Mouse (Mus musculus): ENCODE data around the gene Ccn1. TPM values are rescaled to one million over a fixed set of nuclear protein-coding genes. Genes with fewer than 3 reads are reported as not detected.

The Ccn1 gene
- polyA plus RNA-seq, 1 experiment from 2014 or later, result 10.2 TPM

GRCm38 (mm10) chr3:145632888-145633287, 16.9 kb downstream of the Ccn1 start:
- Histone ChIP-seq H3K27ac (no peak overlapping the region), H3K4me3 (replicated peaks) (no peak overlapping the region), H3K9ac (replicated peaks) (no peak overlapping the region), H3K4me2 (replicated peaks) (no peak overlapping the region), H3K27me3 (no peaks in the 10 kb centered on the region; the same call in 1 of the 2 replicates), H3K4me1 (replicated peaks) (no peaks in the 10 kb centered on the region), H3K9me3 (no peaks in the 10 kb centered on the region), H3K36me3 (no peaks in the 10 kb centered on the region)
- no peak for ATAC-seq
- WGBS, result 18% methylated on average over 6 of the region's 6 CpGs

DNA sequence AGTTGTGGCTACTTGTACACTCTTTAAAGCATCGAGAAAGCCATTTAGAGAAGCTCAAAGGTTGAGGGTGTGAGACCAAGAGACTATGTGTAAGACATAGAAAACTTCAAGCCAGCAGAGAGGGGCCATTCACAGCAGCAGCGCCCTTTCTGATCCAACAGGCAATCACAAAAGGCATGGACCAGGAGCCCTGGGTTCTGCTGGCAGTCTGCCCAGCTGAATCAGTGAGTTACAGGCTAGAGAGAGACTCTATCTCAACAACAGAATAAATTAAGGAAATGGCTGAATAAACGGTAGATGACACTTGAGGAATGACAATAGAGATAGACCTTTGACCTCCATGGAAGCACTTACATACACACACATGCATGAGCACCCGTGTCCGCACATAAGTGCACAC, 21.1 kb downstream of the Ccn1 start:
- no peaks in the 10 kb centered on the region for H3K9me3 ChIP-seq
- no peak overlapping the region for H3K4me2 ChIP-seq (replicated peaks)
- H3K4me1 ChIP-seq (replicated peaks), result no peaks in the 10 kb centered on the region
- H3K27ac ChIP-seq, result no peak overlapping the region
- H3K27me3 ChIP-seq, result no peaks in the 10 kb centered on the region
- peak; percentile 12; the same call in 1 of the 2 replicates for ATAC-seq
- WGBS, result 62% methylated on average over 5 of the region's 5 CpGs
- H3K4me3 ChIP-seq (replicated peaks), result no peak overlapping the region
- H3K36me3 ChIP-seq, result no peaks in the 10 kb centered on the region
- no peak overlapping the region for H3K9ac ChIP-seq (replicated peaks)

- no peak overlapping the region for H3K9ac ChIP-seq (replicated peaks)
- ATAC-seq, result no peak; the same call in 1 of the 2 replicates
- WGBS, result 72% methylated on average over 3 of the region's 3 CpGs
- no peak overlapping the region for H3K4me3 ChIP-seq (replicated peaks)
- H3K36me3 ChIP-seq, result no peaks in the 10 kb centered on the region
- H3K4me1 ChIP-seq (replicated peaks), result no peaks in the 10 kb centered on the region
- H3K9me3 ChIP-seq, result no peaks in the 10 kb centered on the region
- H3K27ac ChIP-seq, result no peak overlapping the region
- no peaks in the 10 kb centered on the region for H3K27me3 ChIP-seq
- H3K4me2 ChIP-seq (replicated peaks), result no peak overlapping the region
Measured at GRCm38 (mm10) chr3:145627830-145628229, 22.0 kb downstream of the Ccn1 start.

DNA sequence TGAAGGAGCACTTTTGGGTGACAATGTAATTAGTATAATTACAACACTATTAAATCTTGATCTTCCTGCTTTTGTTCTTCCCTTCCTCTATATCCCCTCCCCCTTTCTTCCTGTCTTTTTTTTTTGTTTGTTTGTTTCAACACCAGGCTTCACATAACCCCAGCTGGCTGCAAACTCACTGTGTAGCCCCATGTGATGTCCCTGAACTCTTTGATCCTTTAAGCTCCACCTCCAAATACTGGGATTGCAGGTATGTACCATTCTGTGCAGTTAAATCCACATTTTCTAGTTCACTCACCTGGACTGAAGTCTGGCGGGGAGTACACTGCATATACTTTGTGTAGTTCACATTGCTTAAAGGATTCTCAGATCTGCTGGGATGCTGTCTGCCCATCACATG, 23.7 kb downstream of the Ccn1 start:
- H3K4me3 ChIP-seq (replicated peaks), result no peak overlapping the region
- no peak overlapping the region for H3K27ac ChIP-seq
- H3K36me3 ChIP-seq, result no peaks in the 10 kb centered on the region
- H3K4me2 ChIP-seq (replicated peaks), result no peak overlapping the region
- H3K4me1 ChIP-seq (replicated peaks), result no peaks in the 10 kb centered on the region
- H3K27me3 ChIP-seq, result no peaks in the 10 kb centered on the region
- no peak for ATAC-seq
- no peak overlapping the region for H3K9ac ChIP-seq (replicated peaks)
- WGBS, result 88% methylated on average over 1 of the region's 1 CpGs
- no peaks in the 10 kb centered on the region for H3K9me3 ChIP-seq

DNA sequence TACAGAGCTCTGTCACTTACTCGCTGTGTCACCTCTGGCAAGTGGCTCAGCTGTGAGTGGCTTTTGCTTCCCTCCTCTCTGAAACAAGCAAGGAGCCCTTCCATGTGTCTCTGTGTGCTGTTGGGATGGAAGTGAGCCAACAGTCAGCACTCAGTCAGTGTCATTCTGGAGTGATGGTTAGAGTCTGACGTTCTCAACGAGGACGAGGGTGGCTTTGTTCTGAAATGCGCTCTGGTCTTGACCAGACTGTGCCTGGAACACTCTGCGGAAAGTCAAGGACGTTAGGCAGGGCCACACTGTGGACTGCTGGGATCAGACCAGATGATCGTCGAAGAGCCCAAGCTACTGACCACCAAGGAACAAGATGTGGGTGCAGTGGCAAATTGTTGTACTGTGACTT, 24.2 kb downstream of the Ccn1 start:
- Histone ChIP-seq H3K9me3 (no peaks in the 10 kb centered on the region), H3K9ac (replicated peaks) (no peak overlapping the region), H3K4me1 (replicated peaks) (no peaks in the 10 kb centered on the region), H3K27ac (no peak overlapping the region), H3K36me3 (no peaks in the 10 kb centered on the region), H3K4me3 (replicated peaks) (no peak overlapping the region), H3K27me3 (no peaks in the 10 kb centered on the region), H3K4me2 (replicated peaks) (no peak overlapping the region)
- no peak for ATAC-seq
- WGBS, result 87% methylated on average over 9 of the region's 9 CpGs

DNA sequence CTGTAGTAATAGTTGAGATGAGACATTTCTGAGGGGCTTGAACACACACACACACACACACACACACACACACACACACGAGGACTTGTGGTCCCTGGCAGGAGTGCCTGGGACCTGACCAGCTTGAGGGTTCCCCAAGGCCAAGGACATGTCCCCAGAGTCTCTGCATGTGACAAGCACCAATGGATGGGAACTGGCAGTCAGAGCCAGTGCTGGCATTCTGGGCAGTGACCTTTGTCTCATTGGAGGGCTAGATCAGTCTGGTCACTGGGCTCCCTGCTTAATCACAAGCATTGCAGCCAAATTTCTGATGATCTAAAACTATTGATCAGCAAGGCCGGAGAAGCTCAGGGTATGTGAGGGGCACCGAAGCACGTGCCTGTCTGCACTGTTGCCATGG, 25.0 kb downstream of the Ccn1 start:
- Histone ChIP-seq H3K9ac (replicated peaks) (no peak overlapping the region), H3K27me3 (no peaks in the 10 kb centered on the region), H3K27ac (no peak overlapping the region), H3K4me3 (replicated peaks) (no peak overlapping the region), H3K36me3 (no peaks in the 10 kb centered on the region), H3K4me2 (replicated peaks) (no peak overlapping the region), H3K9me3 (no peaks in the 10 kb centered on the region), H3K4me1 (replicated peaks) (no peaks in the 10 kb centered on the region)
- ATAC-seq, result no peak
- 84% methylated on average over 4 of the region's 4 CpGs for WGBS

DNA sequence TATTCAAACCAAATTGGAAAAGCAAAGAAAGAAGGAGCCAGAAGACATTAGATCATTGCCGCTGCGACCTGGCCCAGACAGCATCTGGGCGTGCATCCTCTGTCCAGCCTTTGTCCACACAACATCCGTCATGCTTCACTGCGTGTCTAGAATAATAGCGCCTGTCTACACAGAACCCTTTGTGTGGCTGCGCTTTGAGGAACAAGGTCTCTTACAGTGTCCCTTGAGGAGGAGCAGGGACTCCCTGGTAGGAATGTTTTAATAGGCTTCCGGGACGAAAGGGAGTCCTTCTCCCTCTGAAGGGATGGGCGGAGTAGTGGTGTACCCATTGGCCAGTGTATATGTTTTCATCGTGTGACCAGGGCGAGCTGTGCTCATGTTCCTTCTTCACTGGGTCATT, 26.7 kb downstream of the Ccn1 start:
- 75% methylated on average over 12 of the region's 12 CpGs for WGBS
- Histone ChIP-seq H3K4me1 (replicated peaks) (no peaks in the 10 kb centered on the region), H3K9ac (replicated peaks) (no peak overlapping the region), H3K9me3 (no peaks in the 10 kb centered on the region), H3K4me3 (replicated peaks) (no peak overlapping the region), H3K27ac (no peak overlapping the region), H3K27me3 (no peaks in the 10 kb centered on the region), H3K36me3 (no peaks in the 10 kb centered on the region), H3K4me2 (replicated peaks) (no peak overlapping the region)
- peak; percentile 55 for ATAC-seq

DNA sequence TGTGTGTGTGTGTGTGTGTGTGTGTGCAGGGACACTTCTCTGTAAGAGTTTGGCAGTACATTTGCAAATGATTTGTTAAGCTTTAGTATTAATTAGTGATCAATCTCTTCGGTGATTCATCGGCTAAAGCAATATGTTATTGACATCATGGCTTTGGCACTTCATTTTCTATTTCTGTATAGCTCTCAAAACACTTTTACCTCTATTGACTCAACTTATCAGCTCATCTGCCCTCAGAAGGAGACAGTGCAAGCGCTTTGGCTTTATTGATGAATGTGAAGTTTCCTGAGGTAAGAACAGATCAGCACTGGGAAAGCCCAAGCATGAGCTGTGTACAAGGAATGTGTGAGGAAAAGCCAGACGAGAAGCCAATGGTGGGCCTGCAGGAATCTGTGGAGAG, 28.6 kb downstream of the Ccn1 start:
- Histone ChIP-seq H3K9me3 (no peaks in the 10 kb centered on the region), H3K27me3 (no peaks in the 10 kb centered on the region), H3K4me3 (replicated peaks) (no peak overlapping the region), H3K36me3 (no peaks in the 10 kb centered on the region), H3K9ac (replicated peaks) (no peak overlapping the region), H3K27ac (no peak overlapping the region), H3K4me2 (replicated peaks) (no peak overlapping the region), H3K4me1 (replicated peaks) (no peaks in the 10 kb centered on the region)
- no peak for ATAC-seq
- 92% methylated on average over 4 of the region's 4 CpGs for WGBS

- Histone ChIP-seq H3K4me3 (replicated peaks) (no peak overlapping the region), H3K9me3 (no peaks in the 10 kb centered on the region), H3K4me2 (replicated peaks) (no peak overlapping the region), H3K4me1 (replicated peaks) (peaks cover 7% of the 10 kb centered on the region), H3K9ac (replicated peaks) (no peak overlapping the region), H3K27me3 (no peaks in the 10 kb centered on the region), H3K27ac (no peak overlapping the region), H3K36me3 (no peaks in the 10 kb centered on the region)
- 94% methylated on average over 17 of the region's 17 CpGs for WGBS
- no peak for ATAC-seq
Measured at GRCm38 (mm10) chr3:145619621-145620365, 30.0 kb downstream of the Ccn1 start.

- H3K27me3 ChIP-seq, result 0 out of 2 replicates have a peak, but pooled peaks cover 7% of the 10 kb centered on the region
- WGBS, result 83% methylated on average over 9 of the region's 9 CpGs
- H3K4me1 ChIP-seq (replicated peaks), result peaks cover 16% of the 10 kb centered on the region
- no peak overlapping the region for H3K9ac ChIP-seq (replicated peaks)
- no peak overlapping the region for H3K4me2 ChIP-seq (replicated peaks)
- no peaks in the 10 kb centered on the region for H3K36me3 ChIP-seq
- no peaks in the 10 kb centered on the region for H3K9me3 ChIP-seq
- no peak overlapping the region for H3K27ac ChIP-seq
- no peak for ATAC-seq
- no peak overlapping the region for H3K4me3 ChIP-seq (replicated peaks)
Measured at GRCm38 (mm10) chr3:145618299-145618698, 31.5 kb downstream of the Ccn1 start.

DNA sequence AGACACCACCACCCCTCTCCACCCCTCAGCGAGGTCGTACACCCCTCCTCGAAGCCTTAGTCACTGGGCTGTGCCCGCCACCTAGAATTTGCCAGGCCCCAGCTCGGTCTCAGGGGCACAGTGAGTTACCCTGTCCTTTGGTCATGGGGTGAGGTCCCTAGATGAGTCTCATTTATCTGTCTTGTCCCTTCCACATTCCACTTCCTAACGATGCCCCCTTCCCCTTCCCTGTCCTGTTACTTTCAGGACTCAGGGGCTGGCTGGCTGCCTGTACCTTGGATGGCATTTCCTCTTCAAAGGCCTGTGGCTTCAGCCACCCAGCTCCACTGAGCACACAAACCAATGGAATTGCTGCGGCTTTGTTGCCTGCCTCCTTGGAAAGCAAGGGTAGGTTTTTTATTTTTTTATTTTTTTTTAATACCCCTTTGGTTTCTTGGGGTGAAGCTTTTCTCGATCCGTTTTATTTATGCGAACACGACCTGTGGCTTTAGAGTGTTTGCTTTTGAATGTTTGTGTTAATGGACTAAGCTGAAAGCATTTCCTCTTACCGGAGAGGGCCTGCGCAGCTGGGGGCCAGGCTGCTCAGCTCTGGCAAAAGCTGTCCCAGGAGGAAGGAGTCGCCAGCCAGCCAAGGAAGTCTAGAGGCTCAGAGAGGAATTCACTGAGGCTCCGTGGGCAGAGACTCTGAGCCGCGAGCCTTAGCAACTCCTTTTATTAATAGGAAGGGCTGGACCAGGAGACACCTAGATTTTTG, 35.2 kb downstream of the Ccn1 start:
- 17% methylated on average over 17 of the region's 17 CpGs for WGBS

DNA sequence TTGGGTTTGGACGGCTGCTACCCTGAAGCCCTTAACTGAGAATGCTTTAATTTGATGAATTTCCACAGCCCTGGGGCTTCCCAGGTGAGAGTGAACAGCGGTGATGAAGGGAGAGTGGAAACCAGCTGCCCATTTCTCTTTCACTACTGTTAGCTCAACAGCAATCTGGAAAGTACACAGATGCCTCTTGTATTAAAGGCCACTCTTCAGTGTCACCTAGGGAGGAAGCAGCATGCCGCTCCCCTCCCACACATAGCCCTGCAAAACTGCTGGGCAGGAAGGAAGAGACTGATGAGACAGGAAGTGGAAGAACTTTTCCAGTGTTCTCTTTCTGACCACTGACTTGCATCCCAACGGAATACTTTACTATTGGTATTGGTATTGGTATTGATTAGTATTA, 36.5 kb downstream of the Ccn1 start:
- Histone ChIP-seq H3K27me3 (0 out of 2 replicates have a peak, but pooled peaks cover 9% of the 10 kb centered on the region), H3K4me2 (replicated peaks) (no peak overlapping the region), H3K4me3 (replicated peaks) (no peak overlapping the region), H3K4me1 (replicated peaks) (peaks cover 16% of the 10 kb centered on the region), H3K27ac (no peak overlapping the region), H3K9ac (replicated peaks) (no peak overlapping the region), H3K9me3 (no peaks in the 10 kb centered on the region), H3K36me3 (no peaks in the 10 kb centered on the region)
- ATAC-seq, result no peak
- WGBS, result 84% methylated on average over 4 of the region's 4 CpGs

More for the DNA sequence above, 35.2 kb downstream of the Ccn1 start:
- Histone ChIP-seq H3K9ac (replicated peaks) (peak overlapping the region; percentile 26; the same call in 1 of the 2 replicates), H3K4me3 (replicated peaks) (no peak overlapping the region), H3K27me3 (0 out of 2 replicates have a peak, but pooled peaks cover 9% of the 10 kb centered on the region), H3K4me1 (replicated peaks) (peaks cover 16% of the 10 kb centered on the region), H3K9me3 (no peaks in the 10 kb centered on the region), H3K4me2 (replicated peaks) (peak overlapping the region; percentile 19), H3K27ac (peak overlapping the region; percentile 25; the same call in 1 of the 2 replicates), H3K36me3 (no peaks in the 10 kb centered on the region)
- ATAC-seq, result peak; percentile 69

Measured in midbrain, embryonic 13.5 days (tissue).